Mouse (Mus musculus): ENCODE data around the gene Nr1h4. TPM values are rescaled to one million over a fixed set of nuclear protein-coding genes. Genes with fewer than 3 reads are reported as not detected.

Gene Nr1h4
- polyA plus RNA-seq, 1 experiment from 2014 or later: not detected

DNA sequence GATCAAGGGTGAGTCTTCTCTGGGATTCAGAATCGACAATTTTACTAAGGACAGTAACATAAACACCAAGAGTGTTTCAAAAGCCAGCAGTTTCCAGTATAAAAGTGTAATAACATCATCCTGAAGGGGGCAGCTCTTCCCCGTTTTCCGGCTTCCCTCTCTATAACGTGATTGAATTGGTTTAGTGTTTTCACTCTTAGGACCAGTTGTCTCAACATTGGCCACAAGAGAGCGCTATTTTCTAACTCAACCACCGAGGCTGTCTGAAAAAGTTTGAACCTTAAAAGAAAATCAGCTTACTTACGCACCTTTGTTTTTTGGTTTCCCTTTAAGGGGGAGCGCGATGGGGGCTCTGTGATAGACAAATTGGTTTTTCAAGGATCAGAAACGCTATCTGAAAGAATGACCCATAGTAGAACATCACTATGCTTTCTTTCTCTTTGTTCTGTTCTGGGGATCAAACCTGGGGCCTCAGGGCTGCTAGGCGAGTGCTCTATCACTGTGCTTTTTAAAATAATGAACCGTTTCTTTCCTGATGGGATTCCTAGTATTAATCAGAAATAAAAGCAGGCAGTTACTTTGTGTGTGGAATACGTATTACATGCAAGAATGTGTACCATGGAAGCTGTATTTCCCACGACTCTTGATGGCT lies 71.4 kb downstream of the Nr1h4 start:
- Histone ChIP-seq H3K4me3 (0 out of 2 replicates have a peak overlapping the region, but pooled peaks have one; percentile 10), H3K36me3 (no peaks in the 10 kb centered on the region), H3K4me1 (no peaks in the 10 kb centered on the region), H3K4me2 (replicated peaks) (peak overlapping the region; percentile 46), H3K9me3 (no peaks in the 10 kb centered on the region), H3K9ac (no peak overlapping the region), H3K27ac (no peak overlapping the region), H3K27me3 (no peaks in the 10 kb centered on the region)
- peak; percentile 82; the same call in 1 of the 2 replicates for ATAC-seq (ENCODE audit: low FRiP score, low read depth)
- WGBS: 24% methylated on average over 14 of the region's 14 CpGs

DNA sequence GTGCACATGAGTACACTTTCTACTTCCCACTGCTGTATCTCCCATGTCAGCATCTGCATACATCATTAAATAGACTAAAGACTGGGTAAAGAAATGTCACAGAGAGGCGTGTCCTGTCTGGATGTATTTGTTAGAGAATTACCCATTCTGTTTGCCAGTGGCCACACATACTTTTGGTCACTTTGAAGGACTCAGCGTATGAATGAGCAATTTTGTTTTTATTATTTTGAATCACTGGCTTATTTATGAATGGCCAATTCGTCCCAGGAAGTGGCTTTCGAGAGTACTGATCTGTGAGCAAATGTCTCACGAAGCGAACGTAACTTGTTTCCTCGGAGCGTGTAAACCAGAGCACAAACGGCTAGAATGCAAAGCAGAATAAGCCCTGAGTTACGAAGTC lies 72.4 kb downstream of the Nr1h4 start:
- no peaks in the 10 kb centered on the region for H3K4me1 ChIP-seq
- no peak overlapping the region for H3K9ac ChIP-seq
- H3K9me3 ChIP-seq: no peaks in the 10 kb centered on the region
- H3K4me2 ChIP-seq (replicated peaks): no peak overlapping the region
- no peaks in the 10 kb centered on the region for H3K27me3 ChIP-seq
- no peaks in the 10 kb centered on the region for H3K36me3 ChIP-seq
- no peak for ATAC-seq (ENCODE audit: low FRiP score, low read depth)
- H3K27ac ChIP-seq: no peak overlapping the region
- no peak overlapping the region for H3K4me3 ChIP-seq
- WGBS: 92% methylated on average over 11 of the region's 11 CpGs

GRCm38 (mm10) chr10:89458770-89459169 lies 74.6 kb downstream of the Nr1h4 start:
- H3K4me3 ChIP-seq: no peak overlapping the region
- no peaks in the 10 kb centered on the region for H3K9me3 ChIP-seq
- no peaks in the 10 kb centered on the region for H3K36me3 ChIP-seq
- H3K27ac ChIP-seq: no peak overlapping the region
- no peak overlapping the region for H3K4me2 ChIP-seq (replicated peaks)
- H3K4me1 ChIP-seq: no peaks in the 10 kb centered on the region
- WGBS: 82% methylated on average over 3 of the region's 3 CpGs
- ATAC-seq (ENCODE audit: low FRiP score, low read depth): no peak
- H3K9ac ChIP-seq: no peak overlapping the region
- H3K27me3 ChIP-seq: no peaks in the 10 kb centered on the region

DNA sequence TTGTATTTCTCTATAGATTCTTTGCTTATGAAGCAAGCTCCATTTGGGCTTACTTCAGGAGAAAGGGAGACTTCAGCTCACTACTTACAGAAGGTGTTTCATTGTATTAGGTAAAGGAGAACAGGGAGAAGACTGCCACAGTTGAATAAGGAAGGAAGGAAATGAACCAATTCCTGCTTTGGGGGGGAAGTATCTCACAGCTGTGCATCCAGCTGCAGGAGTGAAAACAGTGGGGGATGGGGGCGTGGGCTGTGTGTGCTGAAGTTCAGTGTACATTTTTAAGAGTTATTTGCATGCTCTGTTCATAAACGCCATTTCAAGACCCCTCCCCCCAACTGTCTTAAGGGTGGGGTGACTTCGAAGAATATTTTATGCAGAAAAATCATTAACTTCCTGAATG lies 79.6 kb downstream of the Nr1h4 start:
- ATAC-seq (ENCODE audit: low FRiP score, low read depth): no peak
- Histone ChIP-seq H3K9ac (no peak overlapping the region), H3K4me1 (peaks cover 10% of the 10 kb centered on the region), H3K36me3 (no peaks in the 10 kb centered on the region), H3K9me3 (no peaks in the 10 kb centered on the region), H3K27me3 (no peaks in the 10 kb centered on the region), H3K4me2 (replicated peaks) (no peak overlapping the region), H3K4me3 (no peak overlapping the region), H3K27ac (no peak overlapping the region)
- 85% methylated on average over 3 of the region's 3 CpGs for WGBS

- H3K9me3 ChIP-seq: no peaks in the 10 kb centered on the region
- no peak overlapping the region for H3K4me3 ChIP-seq
- H3K27me3 ChIP-seq: no peaks in the 10 kb centered on the region
- H3K36me3 ChIP-seq: no peaks in the 10 kb centered on the region
- ATAC-seq (ENCODE audit: low FRiP score, low read depth): no peak
- WGBS: 89% methylated on average over 15 of the region's 15 CpGs
- no peak overlapping the region for H3K9ac ChIP-seq
- no peak overlapping the region for H3K27ac ChIP-seq
- H3K4me1 ChIP-seq: peaks cover 10% of the 10 kb centered on the region
- H3K4me2 ChIP-seq (replicated peaks): no peak overlapping the region
Observed at GRCm38 (mm10) chr10:89453068-89453641, 80.2 kb downstream of the Nr1h4 start.

DNA sequence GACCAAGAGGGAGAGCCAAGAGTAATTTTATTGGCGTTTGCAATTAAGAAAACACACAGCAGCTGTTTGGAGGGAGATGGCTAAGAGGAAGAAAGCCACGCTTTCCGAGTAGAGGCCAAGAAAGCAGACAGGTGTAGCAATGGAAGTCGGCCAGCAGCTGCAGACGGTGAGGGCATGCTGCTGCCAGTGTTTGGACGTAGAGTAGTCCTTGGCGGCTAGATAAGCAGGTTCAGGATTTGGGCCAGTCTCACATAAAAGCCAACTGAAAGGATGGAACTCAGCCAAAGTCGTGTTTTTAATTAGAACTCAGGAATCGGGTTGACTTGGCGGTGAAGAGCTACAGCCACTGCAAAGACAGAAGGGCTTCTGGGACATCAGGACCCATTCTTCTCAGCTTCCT lies 83.0 kb downstream of the Nr1h4 start:
- no peak overlapping the region for H3K9ac ChIP-seq
- no peaks in the 10 kb centered on the region for H3K27me3 ChIP-seq
- H3K27ac ChIP-seq: no peak overlapping the region
- ATAC-seq (ENCODE audit: low FRiP score, low read depth): peak; percentile 65
- H3K4me1 ChIP-seq: peaks cover 10% of the 10 kb centered on the region
- H3K9me3 ChIP-seq: no peaks in the 10 kb centered on the region
- 35% methylated on average over 10 of the region's 10 CpGs for WGBS
- no peaks in the 10 kb centered on the region for H3K36me3 ChIP-seq
- H3K4me3 ChIP-seq: no peak overlapping the region
- no peak overlapping the region for H3K4me2 ChIP-seq (replicated peaks)

DNA sequence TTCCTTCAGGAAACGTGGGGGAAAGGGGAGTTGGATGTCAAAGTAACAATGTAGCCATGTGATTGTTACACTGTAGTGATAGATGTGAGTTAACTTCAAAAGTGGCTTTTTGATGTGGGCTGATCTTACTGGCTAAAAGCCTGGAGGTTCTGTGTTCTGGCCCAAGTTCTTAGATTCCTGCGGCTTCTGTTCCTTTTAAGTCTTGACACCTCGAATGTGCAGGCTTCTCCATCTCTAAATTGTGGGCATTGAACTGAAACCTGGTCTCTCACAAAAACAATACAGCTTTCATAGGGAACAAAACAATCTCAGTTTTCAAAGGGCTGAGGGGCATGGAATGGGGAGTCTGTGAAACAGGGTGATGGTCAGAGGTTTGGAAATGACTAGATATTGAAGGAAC lies 89.0 kb downstream of the Nr1h4 start:
- ATAC-seq (ENCODE audit: low FRiP score, low read depth): no peak
- peak overlapping the region; percentile 67; the same call in 1 of the 2 replicates for H3K9ac ChIP-seq
- no peaks in the 10 kb centered on the region for H3K27me3 ChIP-seq
- H3K27ac ChIP-seq: no peak overlapping the region
- 41% methylated on average over 3 of the region's 3 CpGs for WGBS
- peak overlapping the region; percentile 69 for H3K4me3 ChIP-seq
- H3K4me1 ChIP-seq: peaks cover 12% of the 10 kb centered on the region
- peak overlapping the region; percentile 91 for H3K4me2 ChIP-seq (replicated peaks)
- H3K36me3 ChIP-seq: peaks cover 5% of the 10 kb centered on the region; the same call in 1 of the 2 replicates
- H3K9me3 ChIP-seq: no peaks in the 10 kb centered on the region

GRCm38 (mm10) chr10:89443623-89444151 lies 89.7 kb downstream of the Nr1h4 start, which contains the start of gene Gas2l3:
Gene Gas2l3, minus strand, starts transcription at chr10:89443967.
- Histone ChIP-seq H3K27me3 (no peaks in the 10 kb centered on the region), H3K9ac (peak within 1 kb of the TSS; percentile 67), H3K27ac (no peak within 1 kb of the TSS), H3K4me2 (replicated peaks) (peak within 1 kb of the TSS; percentile 91), H3K36me3 (peaks cover 5% of the 10 kb centered on the region; the same call in 1 of the 2 replicates), H3K4me1 (peaks cover 12% of the 10 kb centered on the region), H3K4me3 (peak within 1 kb of the TSS; percentile 69), H3K9me3 (no peaks in the 10 kb centered on the region)
- peak; percentile 96 for ATAC-seq (ENCODE audit: low FRiP score, low read depth)
- WGBS: under 1% methylated on average over 39 of the region's 39 CpGs

DNA sequence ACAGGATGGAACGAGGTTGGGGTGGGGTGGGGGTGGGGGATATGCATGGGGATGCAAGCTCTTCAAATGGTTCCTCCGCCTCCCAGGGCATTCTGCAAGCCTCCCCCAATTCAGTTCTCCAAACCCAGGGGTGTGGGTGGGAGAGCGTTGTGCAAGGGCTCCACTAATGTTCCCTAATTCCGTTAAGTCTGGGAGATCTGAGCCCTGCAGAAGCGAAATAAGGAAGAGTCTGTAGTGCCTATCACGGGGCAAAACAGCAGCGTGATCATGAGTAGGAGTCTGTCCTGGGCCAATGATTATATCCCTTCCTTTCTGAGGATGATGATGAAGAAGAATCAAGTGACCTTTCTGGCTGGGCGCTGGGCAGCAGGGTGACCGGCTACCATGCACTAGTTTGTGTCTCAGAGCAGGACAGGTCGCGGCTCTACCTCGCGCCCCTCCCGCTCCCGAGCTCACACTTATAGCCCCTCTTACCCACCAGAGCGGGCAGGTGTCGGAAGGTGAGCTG lies 90.2 kb downstream of the Nr1h4 start:
- Histone ChIP-seq H3K36me3 (peaks cover 5% of the 10 kb centered on the region; the same call in 1 of the 2 replicates), H3K4me1 (peaks cover 12% of the 10 kb centered on the region), H3K9ac (peak overlapping the region; percentile 67), H3K27ac (no peak overlapping the region), H3K9me3 (no peaks in the 10 kb centered on the region), H3K27me3 (no peaks in the 10 kb centered on the region), H3K4me3 (peak overlapping the region; percentile 69), H3K4me2 (replicated peaks) (peak overlapping the region; percentile 91)
- ATAC-seq (ENCODE audit: low FRiP score, low read depth): no peak; the same call in 1 of the 2 replicates
- under 1% methylated on average over 17 of the region's 17 CpGs for WGBS

- H3K27ac ChIP-seq: no peak overlapping the region
- H3K9me3 ChIP-seq: no peaks in the 10 kb centered on the region
- no peak for ATAC-seq (ENCODE audit: low FRiP score, low read depth)
- H3K27me3 ChIP-seq: no peaks in the 10 kb centered on the region
- 16% methylated on average over 4 of the region's 4 CpGs for WGBS
- peak overlapping the region; percentile 69 for H3K4me3 ChIP-seq
- H3K36me3 ChIP-seq: peaks cover 5% of the 10 kb centered on the region; the same call in 1 of the 2 replicates
- H3K4me2 ChIP-seq (replicated peaks): peak overlapping the region; percentile 91
- peak overlapping the region; percentile 67; the same call in 1 of the 2 replicates for H3K9ac ChIP-seq
- H3K4me1 ChIP-seq: peaks cover 12% of the 10 kb centered on the region
Observed at GRCm38 (mm10) chr10:89442640-89443039, 90.7 kb downstream of the Nr1h4 start.

DNA sequence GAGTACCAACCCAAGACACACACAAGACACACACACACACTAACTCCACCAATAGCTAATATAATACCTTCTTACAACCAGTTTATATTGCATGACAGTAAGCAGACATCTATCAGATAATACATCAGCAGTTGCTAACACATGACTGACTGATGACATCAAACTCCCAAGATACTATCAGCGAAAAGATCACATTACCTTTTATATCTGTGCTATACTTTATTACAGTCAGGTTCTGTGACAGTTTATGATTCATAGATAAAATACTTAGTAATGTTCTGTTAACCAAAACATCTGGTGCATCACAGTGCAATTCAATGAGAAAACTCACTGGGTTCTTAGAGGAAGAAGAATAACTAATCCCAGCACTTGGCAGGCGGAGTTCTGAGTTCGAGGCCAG lies 91.4 kb downstream of the Nr1h4 start:
- H3K36me3 ChIP-seq: peaks cover 5% of the 10 kb centered on the region; the same call in 1 of the 2 replicates
- no peaks in the 10 kb centered on the region for H3K9me3 ChIP-seq
- no peaks in the 10 kb centered on the region for H3K27me3 ChIP-seq
- H3K27ac ChIP-seq: no peak overlapping the region
- H3K4me1 ChIP-seq: peaks cover 12% of the 10 kb centered on the region
- H3K9ac ChIP-seq: no peak overlapping the region
- ATAC-seq (ENCODE audit: low FRiP score, low read depth): no peak
- no peak overlapping the region for H3K4me3 ChIP-seq
- no peak overlapping the region for H3K4me2 ChIP-seq (replicated peaks)
- 91% methylated on average over 3 of the region's 3 CpGs for WGBS

GRCm38 (mm10) chr10:89439380-89439779 lies 94.0 kb downstream of the Nr1h4 start:
- Histone ChIP-seq H3K4me1 (peaks cover 20% of the 10 kb centered on the region), H3K9ac (no peak overlapping the region), H3K9me3 (no peaks in the 10 kb centered on the region), H3K4me3 (no peak overlapping the region), H3K36me3 (peaks cover 5% of the 10 kb centered on the region; the same call in 1 of the 2 replicates), H3K27me3 (no peaks in the 10 kb centered on the region), H3K27ac (no peak overlapping the region), H3K4me2 (replicated peaks) (no peak overlapping the region)
- ATAC-seq (ENCODE audit: low FRiP score, low read depth): no peak
- WGBS: 92% methylated on average over 7 of the region's 7 CpGs

Data from limb, embryonic 13.5 days (tissue).